Mouse (Mus musculus) myocyte (in vitro differentiated cells): ENCODE data around the gene Znrf2. TPM values are rescaled to one million over a fixed set of nuclear protein-coding genes. Genes with fewer than 3 reads are reported as not detected.

Experiments used
- H3K27me3 ChIP-seq: one replicate; pipeline ENCODE4 v1.6.1; 2011; ENCODE audit not compliant: control insufficient read depth, insufficient read depth, insufficient read length
- H3K36me3 ChIP-seq: one replicate; pipeline ENCODE4 v1.6.1; 2011; ENCODE audit not compliant: control insufficient read depth, insufficient read depth
- H3K4me2 ChIP-seq: one replicate; pipeline ENCODE4 v1.6.1; 2011; ENCODE audit warnings: low read depth, control low read depth
- H3K4me3 ChIP-seq: one replicate; pipeline ENCODE4 v1.5.1; 2011; ENCODE audit warnings: mild to moderate bottlenecking, control low read depth, moderate library complexity
- H3K79me2 ChIP-seq: one replicate; pipeline ENCODE4 v1.6.1; 2011; ENCODE audit not compliant: control insufficient read depth, insufficient read depth
- H3ac ChIP-seq: one replicate; pipeline ENCODE4 v1.6.1; 2011; ENCODE audit not compliant: control insufficient read depth, insufficient read length
- CEBPB ChIP-seq: IDR thresholded peaks from 2 replicates; pipeline ENCODE4 v1.6.1; 2011; ENCODE audit warnings: mild to moderate bottlenecking, moderate library complexity; ENCODE audit not compliant: poor library complexity, insufficient read depth, severe bottlenecking
- E2F4 ChIP-seq: IDR thresholded peaks from one replicate; pipeline ENCODE4 v1.6.1; 2011; ENCODE audit warnings: mild to moderate bottlenecking, control low read depth, moderate library complexity; ENCODE audit not compliant: insufficient read depth
- MAX ChIP-seq: IDR thresholded peaks from one replicate; pipeline ENCODE4 v1.6.1; 2011; ENCODE audit warnings: low read depth, mild to moderate bottlenecking, control low read depth
- MYOD1 ChIP-seq, 3 experiments: IDR thresholded peaks; one replicate each; pipeline ENCODE4 v1.6.1; 2011; ENCODE audit warnings: control low read depth in 2 of 3, low read depth in 2 of 3, mild to moderate bottlenecking in 2 of 3, moderate library complexity in 1 of 3; ENCODE audit not compliant: insufficient read length in 2 of 3, control insufficient read depth in 1 of 3
- MYOG ChIP-seq, 3 experiments: IDR thresholded peaks; one replicate each; pipeline ENCODE4 v1.6.1; 2011; ENCODE audit warnings: control low read depth in 2 of 3, low read depth in 2 of 3, mild to moderate bottlenecking in 2 of 3; ENCODE audit not compliant: insufficient read length in 2 of 3, control insufficient read depth in 1 of 3, insufficient read depth in 1 of 3
- POLR2A ChIP-seq: IDR thresholded peaks from one replicate; pipeline ENCODE4 v1.6.1; 2011; ENCODE audit warnings: low read depth, mild to moderate bottlenecking, control low read depth, moderate library complexity; ENCODE audit not compliant: insufficient read length
- POLR2AphosphoS2 ChIP-seq: IDR thresholded peaks from one replicate; pipeline ENCODE4 v1.6.1; 2011; ENCODE audit warnings: low read depth, control low read depth; ENCODE audit not compliant: insufficient read length
- REST ChIP-seq: IDR thresholded peaks from one replicate; pipeline ENCODE4 v1.6.1; 2011; ENCODE audit warnings: mild to moderate bottlenecking, control low read depth, moderate library complexity; ENCODE audit not compliant: insufficient read depth, insufficient read length
- SRF ChIP-seq: IDR thresholded peaks from one replicate; pipeline ENCODE4 v1.6.1; 2011; ENCODE audit warnings: low read depth; ENCODE audit not compliant: control insufficient read depth, insufficient read length
- TCF12 ChIP-seq: IDR thresholded peaks from one replicate; pipeline ENCODE4 v1.6.1; 2011; ENCODE audit warnings: mild to moderate bottlenecking, control low read depth; ENCODE audit not compliant: poor library complexity, insufficient read depth, severe bottlenecking
- TCF3 ChIP-seq: IDR thresholded peaks from one replicate; pipeline ENCODE4 v1.6.1; 2011; ENCODE audit warnings: low read depth, control low read depth; ENCODE audit not compliant: insufficient read length
- USF1 ChIP-seq: IDR thresholded peaks from one replicate; pipeline ENCODE4 v1.6.1; 2011; ENCODE audit warnings: low read depth, mild to moderate bottlenecking, control low read depth, moderate library complexity
- polyA plus RNA-seq: library from polyadenylated mRNA; unstranded; fragments of >200 nt; fragmentation: generic; extraction: Trizol; gene quantifications from one replicate; pipeline ENCODE4 v1.2.1, GENCODE M21; 2012; ENCODE audit warnings: missing spikeins

The Znrf2 gene
- polyA plus RNA-seq, 1 experiment = 5.7 TPM

DNA sequence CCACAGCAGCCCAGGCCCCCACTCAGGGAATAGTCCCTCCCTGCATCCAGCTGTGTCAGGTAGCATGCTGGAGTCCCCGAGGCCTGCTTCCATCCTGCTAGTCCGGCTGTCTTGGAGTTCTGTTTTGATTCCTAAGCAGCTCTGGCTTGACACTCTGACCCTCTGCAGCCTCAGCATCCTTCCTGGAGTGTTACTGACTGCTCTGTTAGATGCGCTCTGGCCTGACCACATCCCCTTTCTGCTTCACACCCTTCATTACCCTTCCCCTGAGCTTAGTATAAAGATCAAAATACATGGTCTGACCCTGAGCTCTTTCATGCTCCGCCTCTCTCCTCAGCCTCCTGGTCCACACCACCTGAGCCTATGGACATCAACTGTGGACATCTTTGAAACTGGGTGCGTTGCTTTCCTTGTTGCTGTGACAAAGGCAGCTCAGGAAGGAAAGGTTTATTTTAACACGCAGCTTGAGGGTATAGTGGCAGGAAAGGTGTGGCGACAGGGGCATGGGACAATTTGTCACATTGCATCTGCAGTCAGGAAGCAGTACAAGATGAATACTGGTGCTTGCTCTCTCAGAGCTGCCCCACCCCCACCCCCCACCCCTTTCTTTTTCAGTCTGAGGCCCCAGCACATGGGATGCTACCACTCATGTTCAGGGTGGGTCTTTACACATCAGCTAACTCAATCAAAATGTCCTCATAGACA, 109.2 kb downstream of the Znrf2 start:
- Histone ChIP-seq H3K4me2 (no peak overlapping the region), H3K27me3 (no peaks in the 10 kb centered on the region), H3K36me3 (no peaks in the 10 kb centered on the region), H3K4me3 (no peak overlapping the region), H3ac (no peak overlapping the region), H3K79me2 (no peaks in the 10 kb centered on the region)
- TF ChIP-seq E2F4 = no peak

DNA sequence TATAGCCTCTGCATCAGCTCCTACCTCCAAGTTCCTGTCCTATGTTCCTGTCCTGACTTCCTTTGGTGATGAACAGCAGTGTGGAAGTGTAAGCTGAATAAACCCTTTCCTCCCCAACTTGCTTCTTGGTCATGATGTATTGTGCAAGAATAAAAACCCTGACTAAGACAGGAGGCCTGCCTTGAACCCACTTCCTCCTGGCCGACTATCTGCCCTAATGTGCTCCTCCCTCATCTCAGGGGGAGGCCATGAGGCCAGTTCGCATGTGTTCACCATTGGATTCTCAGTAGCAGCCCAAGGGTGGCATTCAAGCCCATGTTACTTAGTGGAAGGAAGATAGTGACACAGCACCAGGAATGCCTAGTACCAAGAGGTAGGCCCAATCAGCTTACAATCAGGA, 110.2 kb downstream of the Znrf2 start:
- Histone ChIP-seq H3K4me3 (no peak overlapping the region), H3ac (no peak overlapping the region), H3K79me2 (no peaks in the 10 kb centered on the region), H3K36me3 (no peaks in the 10 kb centered on the region), H3K4me2 (no peak overlapping the region), H3K27me3 (no peaks in the 10 kb centered on the region)
- TF ChIP-seq E2F4 (no peak), MYOG (IDR thresholded peaks at IDR 0.05; ENCODE audit: control insufficient read depth in 1 of 3, insufficient read depth in 1 of 3, insufficient read length in 2 of 3, low read depth in 2 of 3) (no peak), TCF3 (no peak), SRF (no peak), MYOD1 (IDR thresholded peaks at IDR 0.05; ENCODE audit: control insufficient read depth in 1 of 3, insufficient read length in 2 of 3, low read depth in 2 of 3) (no peak)

DNA sequence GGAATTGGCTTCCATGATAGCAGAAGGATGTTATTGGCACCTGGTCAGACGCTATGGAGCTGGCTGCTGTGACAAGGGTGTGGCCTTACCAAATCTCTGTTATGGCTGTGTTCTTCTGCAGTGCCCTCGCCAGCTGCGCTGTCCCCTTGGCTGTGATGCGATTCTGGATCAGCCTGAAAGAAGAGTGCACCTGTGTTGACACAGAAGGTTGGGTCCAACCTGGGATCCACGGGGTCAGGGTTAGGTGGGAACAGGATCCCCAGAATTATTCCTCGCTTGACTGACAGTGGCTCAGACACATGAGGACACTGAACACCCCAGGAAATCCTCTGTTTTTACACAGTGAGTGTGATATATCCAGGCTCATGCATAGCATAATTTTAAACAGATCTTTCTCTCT, 111.2 kb downstream of the Znrf2 start:
- Histone ChIP-seq H3K79me2 (no peaks in the 10 kb centered on the region), H3K4me3 (no peak overlapping the region), H3K36me3 (no peaks in the 10 kb centered on the region), H3K27me3 (no peaks in the 10 kb centered on the region), H3ac (no peak overlapping the region), H3K4me2 (no peak overlapping the region)
- no peak for TF ChIP-seq MYOG (IDR thresholded peaks at IDR 0.05; ENCODE audit: control insufficient read depth in 1 of 3, insufficient read depth in 1 of 3, insufficient read length in 2 of 3, low read depth in 2 of 3)
- TF ChIP-seq USF1 = no peak
- TF ChIP-seq MAX = no peak
- TF ChIP-seq POLR2AphosphoS2 = no peak
- no peak for TF ChIP-seq SRF
- no peak for TF ChIP-seq TCF3
- no peak for TF ChIP-seq CEBPB
- TF ChIP-seq TCF12 = no peak
- no peak for TF ChIP-seq REST
- TF ChIP-seq E2F4 = no peak
- no peak for TF ChIP-seq POLR2A

DNA sequence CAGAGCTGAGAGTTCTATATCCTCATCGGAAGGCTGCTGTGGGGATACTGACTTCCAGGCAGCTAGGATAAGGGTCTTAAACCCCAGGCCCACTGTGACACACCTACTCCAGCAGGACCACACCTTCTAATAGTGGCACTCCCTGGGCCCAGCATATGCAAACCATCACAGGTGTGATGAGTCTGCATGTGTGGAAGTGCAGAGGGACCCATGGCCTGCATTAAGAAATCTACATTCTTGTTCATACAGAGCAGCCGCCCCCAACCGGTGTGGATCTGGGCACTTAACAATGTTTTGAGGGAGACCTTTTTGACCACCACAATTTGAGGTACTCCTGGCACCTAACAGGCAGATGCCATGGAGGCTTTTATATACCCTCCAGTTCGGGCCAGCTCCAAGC, 114.9 kb downstream of the Znrf2 start:
- no peaks in the 10 kb centered on the region for H3K79me2 ChIP-seq

DNA sequence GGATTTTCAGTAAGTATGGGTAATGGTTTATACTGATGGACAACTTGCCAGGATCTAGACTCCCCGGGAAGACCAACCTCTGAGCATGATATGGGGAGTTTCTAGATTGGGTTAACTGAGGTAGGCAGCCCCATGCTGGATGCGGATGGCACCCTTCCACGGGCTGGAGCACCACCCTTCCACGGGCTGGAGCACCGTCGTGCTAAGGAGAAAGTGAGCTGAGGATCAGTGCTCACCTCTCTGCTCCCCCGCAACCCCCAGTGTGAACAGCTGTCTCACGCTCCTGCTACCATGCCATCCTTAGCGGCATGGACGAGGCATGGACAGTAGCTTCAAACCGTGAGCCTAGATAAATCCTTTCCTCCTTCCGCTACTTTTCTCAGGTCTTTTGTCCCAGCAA, 115.8 kb downstream of the Znrf2 start:
- TF ChIP-seq E2F4 (no peak), POLR2A (no peak), MYOD1 (IDR thresholded peaks at IDR 0.05; ENCODE audit: control insufficient read depth in 1 of 3, insufficient read length in 2 of 3, low read depth in 2 of 3) (no peak), MAX (no peak), SRF (no peak), CEBPB (no peak), MYOG (IDR thresholded peaks at IDR 0.05; ENCODE audit: control insufficient read depth in 1 of 3, insufficient read depth in 1 of 3, insufficient read length in 2 of 3, low read depth in 2 of 3) (no peak), REST (no peak), USF1 (no peak), TCF3 (no peak), POLR2AphosphoS2 (no peak), TCF12 (no peak)
- H3K4me2 ChIP-seq = no peak overlapping the region
- H3K27me3 ChIP-seq = no peaks in the 10 kb centered on the region
- no peaks in the 10 kb centered on the region for H3K36me3 ChIP-seq
- no peak overlapping the region for H3ac ChIP-seq
- no peak overlapping the region for H3K4me3 ChIP-seq
- H3K79me2 ChIP-seq = no peaks in the 10 kb centered on the region

More for the DNA sequence above, 114.9 kb downstream of the Znrf2 start:
- no peaks in the 10 kb centered on the region for H3K27me3 ChIP-seq
- H3ac ChIP-seq = no peak overlapping the region
- no peaks in the 10 kb centered on the region for H3K36me3 ChIP-seq
- no peak overlapping the region for H3K4me2 ChIP-seq
- TF ChIP-seq USF1 = no peak
- TF ChIP-seq REST = no peak
- TF ChIP-seq TCF12 = no peak
- TF ChIP-seq MAX = no peak
- no peak for TF ChIP-seq MYOG (IDR thresholded peaks at IDR 0.05; ENCODE audit: control insufficient read depth in 1 of 3, insufficient read depth in 1 of 3, insufficient read length in 2 of 3, low read depth in 2 of 3)
- TF ChIP-seq TCF3 = no peak
- no peak for TF ChIP-seq MYOD1 (IDR thresholded peaks at IDR 0.05; ENCODE audit: control insufficient read depth in 1 of 3, insufficient read length in 2 of 3, low read depth in 2 of 3)
- TF ChIP-seq SRF = no peak
- no peak for TF ChIP-seq POLR2A
- TF ChIP-seq POLR2AphosphoS2 = no peak
- TF ChIP-seq CEBPB = no peak
- no peak for TF ChIP-seq E2F4
- no peak overlapping the region for H3K4me3 ChIP-seq
